Mouse (Mus musculus): ENCODE measurements around the gene A630095N17Rik.

- TF ChIP-seq CTCF (IDR thresholded peaks at IDR 0.05; ENCODE audit: borderline replicate concordance, insufficient read depth, low read depth, low read length) (no peak), POLR2A (IDR thresholded peaks at IDR 0.05; ENCODE audit: borderline replicate concordance, insufficient read depth, low read length) (no peak)
Observed at GRCm38 (mm10) chr1:75223532-75223931, 8.4 kb downstream of the A630095N17Rik start.
